In genomic region chr11:120722067-120722630, GRCm38 (mm10) we compare ENCODE assay signal across 8 mouse cellular contexts. TPM values are rescaled to one million over a fixed set of nuclear protein-coding genes. Genes with fewer than 3 reads are reported as not detected.
DNase-seq lines count a peak whose midpoint lies in the region; ATAC-seq lines count a peak whose summit lies in the region.

No protein-coding gene starts in this region.

- peak overlapping the region; percentile 72; the same call in 1 of the 2 replicates for H3K27ac ChIP-seq in heart, embryonic 10.5 days
- H3K27ac ChIP-seq in liver, embryonic 12.5 days: no peak overlapping the region

- intact Hi-C loops in gastrocnemius, postnatal 36 days (cut with DNase I): no loop called here

- peaks cover 32% of the 10 kb centered on the region for H3K36me3 ChIP-seq in heart, embryonic 10.5 days
- H3K36me3 ChIP-seq in liver, embryonic 12.5 days: peaks cover 34% of the 10 kb centered on the region

- peak overlapping the region; percentile 80 for H3K4me2 ChIP-seq in liver, embryonic 12.5 days

- peak overlapping the region; percentile 51 for H3K9ac ChIP-seq in liver, embryonic 12.5 days

- peak overlapping the region; percentile 66 for H3K4me3 ChIP-seq in heart, embryonic 10.5 days
- peak overlapping the region; percentile 54 for H3K4me3 ChIP-seq in liver, embryonic 12.5 days

- DNase-seq in heart, embryonic 10.5 days (ENCODE audit: low spot score): no peak
- DNase-seq in heart, adult 9 months (ENCODE audit: low spot score in 2 of 2): no peak
- DNase-seq in urinary bladder, postnatal 14 days (ENCODE audit: low spot score): peak; percentile 11
- DNase-seq in urinary bladder, adult 2 months (ENCODE audit: low spot score): no peak
- no peak for DNase-seq in ovary, postnatal 36 days (ENCODE audit: low spot score)
- no peak for DNase-seq in gastrocnemius, postnatal 36 days
- no peak for DNase-seq in spleen, adult 18-20 months

- WGBS in heart, embryonic 10.5 days: 22% methylated on average over 21 of the region's 21 CpGs
- 23% methylated on average over 21 of the region's 21 CpGs for WGBS in liver, embryonic 12.5 days (ENCODE audit: insufficient replicate concordance)

- ATAC-seq in liver, embryonic 12.5 days: no peak

- peaks cover 84% of the 10 kb centered on the region for H3K27me3 ChIP-seq in heart, embryonic 10.5 days (ENCODE audit: insufficient read depth, poor library complexity, severe bottlenecking)
- H3K27me3 ChIP-seq in liver, embryonic 12.5 days (replicated peaks): peaks cover 55% of the 10 kb centered on the region

- peaks cover 36% of the 10 kb centered on the region for H3K4me1 ChIP-seq in heart, embryonic 10.5 days
- H3K4me1 ChIP-seq in liver, embryonic 12.5 days: peaks cover 28% of the 10 kb centered on the region

- H3K9me3 ChIP-seq in heart, embryonic 10.5 days: no peaks in the 10 kb centered on the region
- H3K9me3 ChIP-seq in liver, embryonic 12.5 days (replicated peaks): no peaks in the 10 kb centered on the region

RNA-seq across cellular contexts. Expression of gene Rac3, which starts 0.9 kb away (rescaled TPM):
- 6.9 and 13.8 TPM in 2 replicates for polyA plus RNA-seq in heart, embryonic 10.5 days (2016; fragmentation: Nextera tagmentation; extraction: Ambion mirVana)
- polyA plus RNA-seq in urinary bladder, adult 2 months (2012; rRNA removed): 14.6 and 17.4 TPM in 2 replicates
- polyA plus RNA-seq in liver, embryonic 12.5 days (2016; fragmentation: Nextera tagmentation; extraction: Ambion mirVana): 2.8 and 3.1 TPM in 2 replicates
- under 1 TPM; 0.84 to 0.92 TPM for total RNA-seq in gastrocnemius, postnatal 36 days (2021)

RNA-seq across cellular contexts. Expression of gene Dcxr, which starts 4.9 kb away (rescaled TPM):
- polyA plus RNA-seq in heart, embryonic 10.5 days (2016; fragmentation: Nextera tagmentation; extraction: Ambion mirVana): 8.8 and 10.6 TPM in 2 replicates
- 58.1 and 60.6 TPM in 2 replicates for polyA plus RNA-seq in urinary bladder, adult 2 months (2012; rRNA removed)
- polyA plus RNA-seq in liver, embryonic 12.5 days (2016; fragmentation: Nextera tagmentation; extraction: Ambion mirVana): 8.4 and 10.0 TPM in 2 replicates
- 1 to 10 TPM; 4.5 to 9.2 TPM for total RNA-seq in gastrocnemius, postnatal 36 days (2021)

RNA-seq across cellular contexts. Expression of gene Lrrc45, which starts 8.4 kb away (rescaled TPM):
- polyA plus RNA-seq in heart, embryonic 10.5 days (2016; fragmentation: Nextera tagmentation; extraction: Ambion mirVana): 31.7 and 43.6 TPM in 2 replicates
- polyA plus RNA-seq in urinary bladder, adult 2 months (2012; rRNA removed): 54.6 and 66.6 TPM in 2 replicates
- 23.3 and 23.6 TPM in 2 replicates for polyA plus RNA-seq in liver, embryonic 12.5 days (2016; fragmentation: Nextera tagmentation; extraction: Ambion mirVana)
- 1 to 10 TPM; 3.7 to 4.1 TPM for total RNA-seq in gastrocnemius, postnatal 36 days (2021)

RNA-seq across cellular contexts. Expression of gene Cenpx, which starts 8.6 kb away (rescaled TPM):
- 124 and 136 TPM in 2 replicates for polyA plus RNA-seq in heart, embryonic 10.5 days (2016; fragmentation: Nextera tagmentation; extraction: Ambion mirVana)
- 62.3 and 76.0 TPM in 2 replicates for polyA plus RNA-seq in urinary bladder, adult 2 months (2012; rRNA removed)
- polyA plus RNA-seq in liver, embryonic 12.5 days (2016; fragmentation: Nextera tagmentation; extraction: Ambion mirVana): 130 and 137 TPM in 2 replicates
- 10 to 100 TPM; 23.2 to 27.0 TPM for total RNA-seq in gastrocnemius, postnatal 36 days (2021)

RNA-seq across cellular contexts. Expression of gene Cbr2, which starts 9.8 kb away (rescaled TPM):
- polyA plus RNA-seq in heart, embryonic 10.5 days (2016; fragmentation: Nextera tagmentation; extraction: Ambion mirVana): 1.1 and 1.3 TPM in 2 replicates
- 349 and 361 TPM in 2 replicates for polyA plus RNA-seq in urinary bladder, adult 2 months (2012; rRNA removed)
- polyA plus RNA-seq in liver, embryonic 12.5 days (2016; fragmentation: Nextera tagmentation; extraction: Ambion mirVana): 0.13 TPM in 1 of 2 replicates, not detected in the other
- 10 to 100 TPM in 1 of 2 experiments, 1 to 10 TPM in 1; 9.2 to 15.8 TPM for total RNA-seq in gastrocnemius, postnatal 36 days (2021)
